Mouse (Mus musculus): ENCODE data around the gene E2f6. TPM values are rescaled to one million over a fixed set of nuclear protein-coding genes. Genes with fewer than 3 reads are reported as not detected.

The E2f6 gene
- total RNA-seq, 2 experiments from 2014 or later, result 19.2 to 21.9 TPM

DNA sequence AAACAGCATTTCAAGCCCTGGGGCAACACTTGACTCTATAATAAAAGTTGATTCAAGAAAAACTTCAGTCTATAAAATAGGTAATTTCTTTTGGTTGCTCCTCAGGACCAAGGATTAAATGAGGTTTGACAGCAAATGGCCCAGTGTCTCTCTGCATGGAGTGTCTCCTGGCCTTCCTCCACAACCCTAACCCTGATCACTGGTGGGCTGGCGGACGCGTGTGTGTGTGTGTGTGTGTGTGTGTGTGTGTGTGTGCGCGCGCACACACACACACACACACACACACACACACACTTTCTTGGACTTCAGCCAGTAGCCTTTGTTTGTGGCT is 10.9 kb upstream of the E2f6 start:
- intact Hi-C loops (cut with DNase I), result no loop called here
- no peak for DNase-seq

DNA sequence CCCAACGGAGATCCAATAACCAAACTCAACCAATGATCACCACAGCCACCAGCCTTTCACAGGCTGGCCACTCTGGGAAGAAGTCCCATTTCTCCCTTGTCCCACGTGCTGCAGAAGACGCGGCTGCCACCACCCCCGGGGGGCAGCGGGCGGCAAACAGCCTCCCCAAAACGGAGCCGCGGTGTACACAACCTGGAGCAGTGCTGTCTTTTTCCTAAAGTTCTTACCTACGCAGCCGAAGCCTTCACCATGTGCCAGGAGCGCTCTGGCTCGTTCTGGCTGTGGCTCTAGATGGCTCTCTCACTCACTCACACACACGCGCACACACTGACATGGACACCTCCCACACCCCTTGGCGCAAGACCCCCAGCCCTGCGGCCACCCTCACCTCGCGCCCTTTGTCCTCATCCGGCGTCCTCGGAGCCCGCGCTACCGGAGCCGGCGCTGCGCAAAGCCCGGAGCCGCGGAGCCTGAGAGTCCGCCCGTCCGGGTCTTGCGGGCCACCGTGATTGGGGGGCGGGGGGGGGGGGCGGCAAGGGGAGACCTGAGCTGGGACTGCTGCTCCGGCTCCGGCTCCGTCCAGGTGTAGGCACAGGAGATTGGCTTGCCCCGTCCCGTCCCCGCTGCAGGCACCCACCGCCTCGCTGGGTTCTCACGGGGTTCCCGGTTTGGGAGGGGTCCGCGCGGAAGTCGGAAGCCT is 10.4 kb upstream of the E2f6 start, which contains the start of gene Greb1:
Gene Greb1 (minus strand): TSS at position 628 of the 700 bp plus-strand sequence.
- intact Hi-C loops (cut with DNase I), result no loop called here
- peak; percentile 50 for DNase-seq

DNA sequence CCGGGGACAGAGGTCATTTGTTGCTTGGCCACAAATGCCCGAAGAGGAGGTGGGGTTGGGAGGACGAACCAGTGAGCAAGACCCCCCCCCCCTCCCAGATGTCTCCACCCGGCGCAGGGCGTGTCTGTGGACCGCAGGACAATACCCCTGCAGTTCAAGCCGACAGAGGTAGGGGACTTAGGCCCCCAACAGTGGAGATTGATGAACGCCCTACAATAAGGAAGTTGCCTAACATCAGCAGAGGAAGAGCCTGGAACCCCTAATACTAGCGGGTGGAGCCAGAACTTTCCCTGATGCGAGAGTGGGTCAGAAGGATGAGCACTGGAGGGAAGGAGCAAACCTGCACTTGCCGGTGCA is 9.8 kb upstream of the E2f6 start:
- no peak for DNase-seq
- intact Hi-C loops (cut with DNase I), result no loop called here

DNA sequence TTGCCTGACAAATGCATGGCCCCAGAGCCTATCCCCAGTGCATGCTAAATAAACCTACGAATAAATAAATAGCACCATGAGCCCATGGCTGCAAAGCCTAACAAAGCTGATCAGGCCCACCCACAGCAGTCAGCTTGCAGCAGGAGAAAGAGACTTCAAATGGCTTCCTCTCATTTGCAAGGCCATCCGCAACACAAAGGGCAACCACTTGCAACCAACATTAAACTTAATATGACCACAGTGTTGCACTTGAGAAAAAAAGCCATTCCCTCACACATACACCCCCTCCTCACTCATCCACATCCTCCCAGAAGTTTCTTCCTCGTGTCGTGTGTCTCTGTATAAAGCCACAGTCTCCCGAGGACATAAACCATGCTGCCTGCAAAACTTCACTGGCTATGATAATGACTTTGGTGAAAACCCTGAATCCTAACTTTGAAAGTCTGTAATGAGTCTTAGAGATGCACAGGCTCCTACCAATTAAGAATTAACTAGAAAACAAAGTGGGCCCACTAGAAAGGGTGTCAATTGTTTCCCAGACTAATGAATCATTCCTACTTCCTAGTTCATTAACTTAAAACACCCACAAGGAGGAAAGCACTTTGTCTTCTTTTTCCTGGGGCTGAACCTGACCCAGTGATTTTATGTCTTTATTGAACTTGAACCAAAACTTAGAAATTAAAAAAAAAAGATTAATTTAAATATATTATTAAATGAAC is 7.4 kb upstream of the E2f6 start:
- DNase-seq, result no peak
- intact Hi-C loops (cut with DNase I), result no loop called here

DNA sequence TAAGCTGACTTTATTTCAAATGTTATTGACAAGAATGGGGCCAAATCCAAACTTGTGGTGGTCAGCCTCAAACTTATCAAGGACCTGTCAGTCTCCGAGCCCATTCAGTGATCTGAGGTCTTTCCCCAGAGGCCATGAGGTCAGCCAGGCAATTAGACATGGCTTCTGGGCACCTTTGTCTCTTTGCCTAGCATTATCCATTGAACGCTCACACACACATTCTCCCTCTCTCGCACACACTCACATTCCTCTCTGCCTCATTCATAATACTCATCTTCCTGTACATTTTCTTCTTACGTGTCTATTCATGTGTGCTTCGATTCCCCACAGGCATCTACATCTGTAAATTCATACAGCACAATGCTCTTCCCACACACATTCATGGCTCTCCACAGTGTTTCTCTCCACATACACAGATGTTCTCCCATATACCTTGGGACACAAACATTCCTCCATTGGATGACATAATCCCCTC is 6.8 kb upstream of the E2f6 start:
- intact Hi-C loops (cut with DNase I), result loop anchor here (2.0 kb wide), 1 partner anchor 87 kb away; no protein-coding TSS in a partner anchor
- DNase-seq, result no peak

DNA sequence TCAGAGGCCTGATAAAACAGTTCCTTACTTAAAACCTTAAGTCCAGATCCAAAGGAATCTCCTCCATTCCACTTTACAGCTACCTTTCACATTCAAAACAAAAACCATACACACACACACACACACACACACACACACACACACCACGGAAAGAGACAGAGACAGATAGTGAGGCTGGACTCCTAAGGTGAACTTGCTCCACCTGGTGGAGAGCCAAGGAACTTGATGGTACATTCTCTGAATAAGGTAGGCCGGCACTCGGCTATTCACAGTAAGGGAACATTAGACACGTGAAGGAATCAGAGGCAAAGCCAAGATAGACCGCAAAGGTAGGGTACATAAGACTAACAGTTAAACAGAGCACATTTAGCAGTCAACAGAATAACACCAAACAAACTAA is 5.3 kb upstream of the E2f6 start:
- DNase-seq, result peak; percentile 84
- intact Hi-C loops (cut with DNase I), result loop anchor here (2.0 to 5.0 kb wide), 3 partner anchors 89 to 452 kb away; no protein-coding TSS in a partner anchor

DNA sequence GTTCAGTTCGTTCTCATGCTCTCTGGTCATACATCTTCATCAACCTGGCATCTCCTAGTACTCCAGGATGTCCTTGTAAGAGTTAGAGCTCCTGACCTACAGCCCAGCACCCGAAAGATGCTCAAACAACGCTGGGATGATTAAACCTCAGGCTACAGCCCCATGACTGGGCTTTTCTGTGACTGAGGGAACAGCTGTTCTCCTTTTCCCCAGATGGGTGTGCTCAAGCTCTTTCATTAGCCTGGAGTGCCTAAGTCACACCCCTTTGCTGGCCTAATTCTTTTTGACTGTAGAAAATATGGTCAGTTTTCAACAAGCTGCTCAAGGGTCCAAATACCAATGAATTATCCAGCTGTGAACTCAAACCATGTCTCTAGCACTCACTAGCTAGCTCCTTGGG is 2.7 kb upstream of the E2f6 start:
- DNase-seq, result no peak
- intact Hi-C loops (cut with DNase I), result loop anchor here (5.0 kb wide), 2 partner anchors 241 to 449 kb away; no protein-coding TSS in a partner anchor

DNA sequence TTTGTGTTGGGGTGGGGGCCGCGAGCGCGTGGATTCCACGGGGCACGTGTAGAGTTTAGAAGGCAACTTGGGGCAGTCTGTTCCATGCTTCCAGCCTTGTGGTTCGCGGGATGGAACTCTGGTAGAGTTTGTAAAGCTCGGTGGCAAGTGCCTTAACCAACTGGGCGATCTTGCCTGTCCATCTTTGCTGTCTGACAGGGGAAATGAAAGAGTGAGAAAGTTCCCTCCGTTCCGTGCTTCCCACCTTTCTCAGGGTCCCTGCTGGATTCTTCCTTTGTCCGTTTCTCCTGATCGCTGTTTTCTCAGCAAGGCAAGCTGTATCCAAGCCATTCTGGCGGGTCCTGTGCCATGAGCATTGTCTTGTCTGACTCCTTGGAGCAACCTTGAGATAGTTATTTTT is 714 bp downstream of the E2f6 start:
- intact Hi-C loops (cut with DNase I), result no loop called here
- no peak for DNase-seq

DNA sequence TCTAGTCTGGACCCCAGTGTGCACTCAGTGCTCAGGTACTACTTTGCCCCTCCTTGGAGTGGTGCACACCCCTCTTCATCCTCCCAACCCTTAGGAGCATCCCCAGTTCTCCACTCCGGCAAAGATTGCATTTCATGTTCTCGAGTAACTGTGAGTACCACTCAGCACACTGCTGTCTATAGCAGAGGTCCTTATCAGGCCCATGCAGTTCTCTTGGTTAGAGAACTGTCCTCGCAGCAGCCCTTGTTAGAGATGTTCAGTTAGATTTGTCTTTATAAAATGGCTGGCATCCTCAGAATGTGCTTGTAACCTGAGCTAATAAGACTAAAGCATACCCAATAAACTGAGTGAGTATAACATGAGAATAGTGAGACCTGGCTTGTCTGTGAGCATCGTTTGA is 6.4 kb downstream of the E2f6 start:
- DNase-seq, result no peak
- intact Hi-C loops (cut with DNase I), result no loop called here

DNA sequence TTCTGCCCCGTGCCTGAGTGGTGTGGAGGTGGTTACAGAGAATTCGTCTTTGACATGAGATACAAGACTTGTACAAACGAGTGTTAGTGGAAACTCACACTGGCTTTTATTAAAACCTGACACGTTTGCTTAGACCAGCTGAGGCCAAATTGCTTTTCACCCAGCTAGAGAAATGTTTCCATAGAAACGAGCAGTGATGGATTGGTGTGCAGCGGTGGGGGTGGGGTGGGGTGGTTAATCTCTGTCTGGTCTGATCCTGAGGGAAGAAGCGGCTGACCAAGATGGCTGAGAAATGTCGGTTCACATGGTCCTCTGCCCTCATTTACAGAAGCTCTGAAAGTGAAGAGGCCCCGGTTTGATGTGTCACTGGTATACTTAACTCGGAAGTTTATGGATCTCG is 7.8 kb downstream of the E2f6 start:
- no peak for DNase-seq
- intact Hi-C loops (cut with DNase I), result no loop called here

DNA sequence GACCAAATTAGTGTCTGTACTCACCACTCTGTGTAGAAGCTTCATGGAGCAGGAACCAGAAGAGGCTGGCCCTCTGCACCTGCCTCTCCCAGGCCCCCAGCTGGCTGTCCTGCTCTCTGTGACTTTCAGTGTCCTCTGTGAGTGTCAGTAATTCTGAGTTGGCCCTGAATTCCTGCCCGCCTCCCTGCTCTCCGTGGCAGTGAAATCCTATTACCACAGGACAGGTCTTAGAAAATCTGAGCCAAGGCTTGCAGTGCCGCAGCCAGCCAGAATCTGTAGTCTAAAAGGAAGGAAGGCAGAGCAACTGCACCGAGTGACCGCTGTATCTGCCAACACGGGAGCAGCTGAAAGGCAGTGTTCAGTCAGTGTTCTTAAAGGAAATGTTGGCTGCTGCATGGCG is 10.0 kb downstream of the E2f6 start:
- intact Hi-C loops (cut with DNase I), result no loop called here
- DNase-seq, result peak; percentile 48

DNA sequence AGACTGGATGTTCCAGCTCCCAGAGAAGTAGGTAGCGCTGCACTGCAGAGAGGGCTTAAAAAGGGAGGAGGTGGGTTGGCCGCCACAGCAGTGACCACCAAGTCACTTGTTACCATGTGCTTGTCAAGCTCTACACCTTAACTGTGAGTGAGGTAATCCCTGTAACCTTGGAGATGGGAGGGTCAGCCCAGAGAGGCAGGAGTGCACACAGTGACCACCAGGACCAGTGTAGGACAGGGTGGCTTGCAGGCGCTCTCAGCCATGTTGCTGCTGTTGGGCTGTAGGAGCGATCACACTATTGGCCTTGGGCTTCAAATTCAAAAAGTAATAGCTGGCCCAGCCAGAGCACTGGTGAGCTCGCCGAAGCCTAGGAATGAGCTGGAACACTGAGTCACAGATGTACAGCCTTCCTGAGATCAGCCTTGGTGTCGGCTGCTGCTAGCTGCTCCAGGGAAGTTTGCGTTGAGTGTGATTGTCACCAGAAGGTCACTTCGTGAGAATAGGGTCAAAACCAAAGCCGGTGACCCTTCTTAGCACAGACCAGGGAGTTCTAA is 11.5 kb downstream of the E2f6 start:
- intact Hi-C loops (cut with DNase I), result no loop called here
- no peak for DNase-seq

DNA sequence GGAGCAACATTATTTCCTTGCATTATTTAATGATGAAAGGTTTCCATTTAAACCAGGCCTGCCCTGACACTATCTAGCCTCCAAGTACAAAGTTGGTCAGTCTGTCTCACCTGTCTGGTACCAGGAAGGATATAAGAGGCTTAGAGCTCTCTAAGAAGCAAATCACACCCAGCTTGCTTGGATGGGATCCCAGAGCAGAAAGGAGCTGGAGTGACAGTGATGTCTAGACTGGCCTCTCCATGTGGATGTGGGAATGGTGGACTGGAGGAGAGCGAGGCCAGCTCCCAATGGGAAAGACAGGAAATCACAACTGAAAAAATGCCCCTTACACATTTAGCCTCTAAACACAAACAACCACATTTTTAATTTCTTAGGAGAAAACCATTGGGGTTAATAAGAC is 12.9 kb downstream of the E2f6 start:
- DNase-seq, result no peak
- intact Hi-C loops (cut with DNase I), result no loop called here

DNA sequence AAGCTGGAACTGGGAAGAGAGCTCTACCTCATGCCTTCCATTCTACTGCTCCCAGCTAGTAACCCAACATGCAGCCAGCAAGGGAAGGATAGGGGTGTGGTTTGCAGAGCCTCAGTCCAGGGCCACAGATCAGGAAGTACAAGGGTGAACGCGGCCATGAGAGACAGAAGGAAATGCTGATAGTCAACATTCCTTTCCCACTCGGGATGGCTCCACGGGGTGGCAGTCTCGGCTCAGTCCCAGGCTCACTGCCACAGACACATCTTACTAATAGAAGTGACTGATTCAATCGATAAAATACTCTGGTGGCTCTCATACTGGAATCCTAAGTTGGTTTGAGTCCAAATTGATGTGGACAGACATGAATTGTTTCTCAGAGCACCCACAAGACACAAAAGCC is 17.7 kb downstream of the E2f6 start:
- intact Hi-C loops (cut with DNase I), result no loop called here
- DNase-seq, result no peak

DNA sequence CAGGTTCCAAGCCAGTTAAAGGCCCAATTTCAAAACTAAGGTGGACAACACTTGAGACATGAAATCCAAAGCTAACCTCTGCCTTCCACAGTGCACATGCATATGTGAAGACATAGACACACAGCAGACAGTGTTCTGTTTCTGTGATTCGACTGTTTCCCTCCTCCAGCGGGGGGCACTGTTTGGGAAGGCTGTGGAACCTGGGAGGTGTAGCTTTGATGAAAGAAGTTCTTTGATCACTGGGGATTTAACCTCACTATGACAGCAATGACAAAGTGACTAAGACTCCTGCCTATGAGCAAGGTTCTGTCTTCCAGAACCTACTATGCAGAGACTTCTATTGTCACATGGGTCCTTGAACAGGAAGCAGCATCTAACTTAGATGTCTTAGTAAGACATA is 19.0 kb downstream of the E2f6 start:
- no peak for DNase-seq
- intact Hi-C loops (cut with DNase I), result no loop called here

DNA sequence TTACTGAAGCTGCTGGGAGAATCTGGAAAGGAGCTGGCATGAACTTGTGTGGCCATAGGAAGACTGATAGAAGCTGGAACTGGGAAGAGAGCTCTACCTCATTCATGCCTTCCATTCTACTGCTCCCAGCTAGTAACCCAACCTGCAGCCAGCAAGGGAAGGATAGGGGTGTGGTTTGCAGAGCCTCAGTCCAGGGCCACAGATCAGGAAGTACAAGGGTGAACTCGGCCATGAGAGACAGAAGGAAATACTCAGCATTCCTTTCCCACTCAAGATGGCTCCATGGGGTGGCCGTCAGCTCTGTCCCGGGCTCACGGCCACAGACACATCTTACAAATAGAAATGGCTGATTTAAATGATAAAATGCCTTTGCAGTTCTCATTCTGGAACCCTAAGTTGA is 20.3 kb downstream of the E2f6 start:
- DNase-seq, result no peak
- intact Hi-C loops (cut with DNase I), result no loop called here

DNA sequence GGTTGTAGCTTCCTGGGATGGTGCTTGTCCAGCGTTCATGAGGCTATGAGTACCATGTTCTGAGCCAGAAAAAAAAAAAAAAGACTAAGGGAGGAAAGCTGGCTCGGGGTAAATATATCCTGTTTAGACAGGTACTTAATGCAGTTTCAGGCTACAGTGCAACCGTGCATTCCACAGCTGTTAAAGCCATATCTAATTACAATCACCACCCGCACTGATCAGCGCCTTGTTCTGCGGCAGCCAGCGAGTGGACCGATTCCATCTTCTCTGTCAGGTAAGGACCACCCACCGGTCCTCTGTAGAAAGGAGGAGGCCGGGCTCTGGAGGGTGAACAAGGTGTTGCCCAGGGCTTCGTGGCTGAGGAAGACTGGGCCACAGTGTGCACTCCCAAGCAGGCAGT is 23.9 kb downstream of the E2f6 start:
- DNase-seq, result no peak
- intact Hi-C loops (cut with DNase I), result no loop called here

DNA sequence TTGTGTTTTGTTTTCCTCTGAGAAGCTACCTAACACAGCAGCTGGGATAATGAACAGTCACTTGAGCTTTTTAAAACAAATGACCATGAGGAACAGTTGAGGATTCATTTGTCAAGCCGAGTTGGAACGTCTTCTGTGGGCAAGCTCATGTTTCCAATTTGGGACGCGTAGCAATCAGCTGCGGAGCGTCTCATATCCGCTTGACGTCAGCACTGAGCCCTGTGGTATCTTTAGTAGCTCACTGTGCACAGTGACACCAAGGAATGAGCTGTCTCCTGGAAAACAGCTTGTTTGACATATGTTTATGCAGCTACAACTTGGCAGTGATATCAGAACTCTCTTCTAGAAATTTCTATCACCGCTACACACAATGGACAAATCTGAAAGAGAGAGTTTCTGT is 25.4 kb downstream of the E2f6 start:
- DNase-seq, result no peak
- intact Hi-C loops (cut with DNase I), result no loop called here

DNA sequence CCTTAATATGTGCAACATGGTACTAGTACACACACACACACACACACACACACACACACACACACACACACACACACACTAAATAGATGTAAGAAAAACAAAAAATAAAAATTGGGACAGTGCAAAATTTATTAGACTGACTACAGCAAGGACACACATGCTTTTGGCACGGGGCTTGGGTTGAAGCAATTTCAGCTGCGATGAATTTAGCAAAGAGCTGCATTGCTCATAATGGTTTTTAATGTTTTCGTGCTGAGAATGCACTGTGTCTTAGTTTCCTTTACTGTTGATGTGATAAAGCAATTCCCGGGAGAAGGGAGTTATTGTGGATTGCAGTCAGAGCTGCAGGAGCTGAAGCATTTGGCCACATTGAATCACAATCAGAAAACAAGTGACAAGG is 27.0 kb downstream of the E2f6 start:
- intact Hi-C loops (cut with DNase I), result no loop called here
- no peak for DNase-seq

DNA sequence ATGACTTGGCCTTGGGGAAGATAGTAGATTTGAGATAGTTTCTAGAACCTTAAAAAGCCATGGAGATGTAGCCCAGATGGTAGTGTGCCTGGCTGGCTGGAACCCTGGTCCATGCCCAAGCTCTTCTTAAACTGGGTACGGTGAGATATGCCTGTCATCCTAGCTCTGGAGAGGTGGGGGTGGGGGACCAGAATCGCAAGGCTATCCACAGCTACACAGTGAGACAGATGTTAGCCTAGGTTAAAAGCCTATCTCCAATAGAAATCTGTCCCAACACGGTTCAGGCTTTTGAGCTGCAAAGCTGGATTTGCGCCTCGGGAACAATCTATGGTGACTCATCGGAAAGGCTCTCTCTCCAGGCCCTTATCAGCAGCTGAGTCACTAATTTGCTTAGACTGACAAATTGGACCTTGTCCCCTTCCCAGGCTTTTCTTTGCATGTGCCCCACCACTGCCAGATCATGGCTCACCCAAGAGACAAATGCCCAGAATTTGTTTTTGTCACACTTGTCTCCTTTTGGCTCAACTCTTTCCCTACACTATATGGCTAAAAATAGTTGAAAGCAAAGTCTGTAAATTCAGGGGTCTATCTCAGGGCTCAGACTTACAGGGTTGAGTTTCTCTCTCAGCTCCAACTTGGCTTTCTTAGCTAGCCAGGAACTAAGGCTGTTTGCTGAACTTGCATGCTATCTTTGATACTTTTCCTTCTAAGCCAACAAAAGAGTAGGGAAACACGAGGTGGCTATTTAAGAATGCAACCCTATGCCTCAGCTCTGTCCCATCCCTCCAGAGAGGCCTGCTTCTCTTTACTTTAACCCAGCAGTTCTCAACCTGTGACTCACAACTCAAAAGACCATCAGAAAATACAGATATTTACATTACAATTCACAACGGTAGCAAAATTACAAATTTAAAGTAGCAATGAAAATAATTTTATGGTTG is 30.3 kb downstream of the E2f6 start:
- no peak for DNase-seq

More for the DNA sequence above, 30.3 kb downstream of the E2f6 start:
- intact Hi-C loops (cut with DNase I), result no loop called here

All from left cerebral cortex, postnatal 4 days (tissue).